Mouse (Mus musculus) spleen, adult 2 months (tissue): ENCODE measurements around the gene Rtl5.

Experiments used
- CTCF ChIP-seq: fragments of 200-500 bp; IDR thresholded peaks from 2 replicates; pipeline ENCODE4 v1.5.1; 2011; ENCODE audit warnings: mild to moderate bottlenecking, inconsistent platforms; ENCODE audit not compliant: insufficient read depth, insufficient read length, insufficient replicate concordance; ENCODE audit errors: extremely low read depth
- POLR2A ChIP-seq: fragments of 200-500 bp; IDR thresholded peaks from 2 replicates; pipeline ENCODE4 v1.6.1; 2011; ENCODE audit warnings: low read depth, low read length, inconsistent platforms

- TF ChIP-seq CTCF (no peak), POLR2A (no peak)
These were observed 10.6 kb upstream of the Rtl5 start for GRCm38 (mm10) chrX:102081573-102082279.
